Mouse (Mus musculus) spleen, adult 10 weeks (tissue): ENCODE results near the gene Gm5346. TPM values are rescaled to one million over a fixed set of nuclear protein-coding genes. Genes with fewer than 3 reads are reported as not detected.

Experiments
- polyA plus RNA-seq: library from polyadenylated mRNA; stranded (reverse); fragments of 350-450 nt; fragmentation: Illumina TruSeq; extraction: RNeasy Lipid Tissue Mini Kit (QIAGEN cat#74804); gene quantifications from one replicate; pipeline ENCODE4 v1.2.3, GENCODE M21; 2015; ENCODE audit warnings: low replicate concordance; ENCODE audit not compliant: insufficient read depth

Gene Gm5346
- not detected for polyA plus RNA-seq

DNA sequence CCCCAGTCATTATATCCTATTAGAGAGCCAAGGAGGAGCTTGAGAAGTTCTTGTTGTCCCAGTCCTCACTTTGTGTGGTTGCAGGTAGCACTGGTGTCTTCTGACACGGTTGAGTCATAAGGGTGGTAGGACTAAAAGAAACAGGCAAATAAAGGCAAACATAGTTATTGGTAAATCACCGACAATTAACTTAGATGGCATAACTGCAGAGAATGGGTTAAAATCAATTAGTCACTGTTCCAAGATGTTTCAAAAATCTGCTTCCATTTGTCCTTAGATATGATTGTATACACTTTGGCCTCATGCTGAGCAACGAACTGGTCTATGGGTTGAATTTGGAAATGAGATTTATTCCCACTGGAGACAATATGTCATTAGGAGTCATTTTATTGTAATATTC, at the start of gene Gm5346:
Gene Gm5346, minus strand, starts transcription at position 101 of the 400 bp plus-strand sequence.

DNA sequence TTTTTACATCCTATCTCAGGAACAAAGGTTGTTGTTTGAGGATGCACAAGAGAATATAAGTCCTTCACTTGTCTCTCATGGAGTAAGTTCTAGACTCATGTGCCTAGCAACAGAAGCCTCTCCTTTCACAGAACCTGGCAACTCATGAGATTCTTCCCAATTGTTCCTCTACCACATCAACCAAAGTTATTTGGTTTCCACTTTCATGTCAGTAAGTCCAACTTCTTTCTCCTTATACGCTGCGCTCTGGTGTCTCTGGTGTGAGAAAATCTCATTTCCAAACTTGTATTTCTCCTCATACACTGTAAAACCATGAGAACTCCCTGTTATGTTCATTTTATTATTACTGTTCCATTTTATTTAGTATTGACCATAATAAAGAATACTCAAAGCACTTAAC, 50.5 kb downstream of the Gm5346 start, which contains the start of gene Adam26a:
Gene Adam26a, minus strand, starts transcription at position 101 of the 400 bp plus-strand sequence.

Other genes starting within 250 kb of the Gm5346 start
- gene Adam26b, start 99.2 kb downstream of the Gm5346 start, polyA plus RNA-seq: not detected
- not detected for gene Adam26a, start 50.6 kb downstream of the Gm5346 start, polyA plus RNA-seq
- gene Adam34, start 82.8 kb upstream of the Gm5346 start, polyA plus RNA-seq: not detected